Mouse (Mus musculus): ENCODE measurements around the gene Ccdc116. TPM values are rescaled to one million over a fixed set of nuclear protein-coding genes. Genes with fewer than 3 reads are reported as not detected.
"Not testable (repeated sequence)": the region's sequence is repeated elsewhere in the genome, so short reads cannot be mapped to it uniquely, and the experiment has no call there.

The Ccdc116 gene
- total RNA-seq (2021): 1 to 10 TPM; 1.9 to 2.7 TPM
- long read RNA-seq, full-length matches to known transcripts: 1 of 1 reads
- long read RNA-seq, partial matches to known transcripts: 0 of 1 reads
- long read RNA-seq, other reads (novel, unspliced or antisense): 0 of 1 reads

DNA sequence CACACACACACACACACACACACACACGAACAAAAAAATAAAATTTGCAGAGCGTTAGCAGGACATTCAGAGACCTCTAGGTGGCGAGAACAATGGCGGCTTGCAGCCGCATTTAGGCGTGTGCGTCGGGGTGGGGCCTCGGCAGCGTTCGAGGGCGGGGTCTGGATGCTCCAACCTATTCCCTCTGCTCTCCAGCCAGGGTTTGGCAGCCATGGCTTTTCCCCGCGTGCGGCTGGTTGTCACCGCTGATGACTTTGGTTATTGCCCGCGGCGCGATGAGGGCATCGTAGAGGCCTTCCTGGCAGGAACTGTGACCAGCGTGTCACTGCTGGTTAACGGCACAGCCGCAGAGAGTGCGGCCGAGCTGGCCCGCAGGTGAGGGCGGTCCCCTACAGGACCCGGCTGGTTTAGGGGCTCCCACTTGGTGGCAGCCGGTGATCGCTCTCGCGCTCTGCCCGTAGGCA, at the start of gene Ccdc116:
Gene Ccdc116 (minus strand): TSS at position 458 of the 464 bp plus-strand sequence.
- DNase-seq (ENCODE audit: low spot score in 2 of 2): peak; percentile 78 to 88

GRCm38 (mm10) chr16:17193823-17194222, 46.8 kb upstream of the Ccdc116 start:
- no peak for DNase-seq (ENCODE audit: low spot score in 2 of 2)

GRCm38 (mm10) chr16:17185475-17185874, 38.4 kb upstream of the Ccdc116 start:
- no peak for DNase-seq (ENCODE audit: low spot score in 2 of 2)

DNA sequence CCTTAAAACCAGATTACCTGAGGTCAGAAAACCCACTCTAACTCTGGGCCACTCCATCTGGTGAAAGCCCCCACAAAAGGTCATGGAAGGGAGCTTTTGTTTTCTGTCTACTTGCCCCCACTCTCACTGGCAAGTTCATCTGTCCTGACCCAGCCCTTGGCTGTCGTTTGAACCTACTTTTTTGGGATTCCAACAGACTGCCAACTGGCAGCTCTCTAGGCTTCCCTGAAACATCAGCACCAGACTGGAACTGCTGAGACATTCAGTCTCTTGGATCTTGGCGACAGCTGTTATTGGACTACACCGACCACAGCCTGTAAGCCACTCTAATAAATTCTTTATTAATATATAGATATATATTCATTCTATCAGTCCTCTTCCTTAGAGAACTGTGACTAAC, 36.0 kb upstream of the Ccdc116 start:
- DNase-seq (ENCODE audit: low spot score in 2 of 2): no peak

GRCm38 (mm10) chr16:17182136-17182535, 35.1 kb upstream of the Ccdc116 start:
- DNase-seq (ENCODE audit: low spot score in 2 of 2): no peak

DNA sequence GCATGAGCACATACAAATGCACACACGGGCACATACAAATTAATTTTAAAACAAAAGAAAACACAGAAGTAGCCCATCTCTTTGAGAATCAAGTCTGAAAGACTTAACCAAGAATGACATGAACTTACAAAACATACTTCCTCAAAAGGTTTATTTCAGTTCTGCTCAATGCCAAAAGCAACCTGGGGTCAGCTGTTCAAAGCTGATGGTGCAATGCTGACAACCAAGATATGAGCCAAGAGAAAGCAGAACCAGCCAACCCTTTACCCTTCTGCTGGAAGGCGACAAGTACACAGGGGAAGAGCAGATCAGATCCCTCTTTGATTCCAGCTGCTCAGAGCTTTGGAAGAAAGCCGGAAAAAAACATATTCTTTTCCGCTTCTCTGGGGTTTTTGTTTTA, 34.4 kb upstream of the Ccdc116 start:
- DNase-seq (ENCODE audit: low spot score in 2 of 2): no peak

DNA sequence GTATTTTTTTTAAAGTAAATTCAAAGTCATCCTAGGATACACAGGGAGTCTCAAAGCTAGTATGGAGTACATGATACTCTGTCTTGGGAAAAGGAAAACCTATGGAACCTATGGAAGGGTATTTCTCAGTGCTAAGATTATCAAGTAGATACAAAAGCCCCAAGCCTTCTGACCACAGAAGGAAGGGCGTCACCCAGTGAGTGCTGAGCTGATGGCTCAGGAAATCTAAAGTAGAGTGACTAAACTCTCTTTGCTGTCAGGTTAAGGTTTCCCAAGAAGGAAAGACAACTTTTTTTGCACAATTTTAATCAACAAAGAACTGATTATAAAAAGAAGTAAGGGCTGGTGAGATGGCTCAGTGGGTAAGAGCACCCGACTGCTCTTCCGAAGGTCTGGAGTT, 32.7 kb upstream of the Ccdc116 start:
- DNase-seq (ENCODE audit: low spot score in 2 of 2): no peak

DNA sequence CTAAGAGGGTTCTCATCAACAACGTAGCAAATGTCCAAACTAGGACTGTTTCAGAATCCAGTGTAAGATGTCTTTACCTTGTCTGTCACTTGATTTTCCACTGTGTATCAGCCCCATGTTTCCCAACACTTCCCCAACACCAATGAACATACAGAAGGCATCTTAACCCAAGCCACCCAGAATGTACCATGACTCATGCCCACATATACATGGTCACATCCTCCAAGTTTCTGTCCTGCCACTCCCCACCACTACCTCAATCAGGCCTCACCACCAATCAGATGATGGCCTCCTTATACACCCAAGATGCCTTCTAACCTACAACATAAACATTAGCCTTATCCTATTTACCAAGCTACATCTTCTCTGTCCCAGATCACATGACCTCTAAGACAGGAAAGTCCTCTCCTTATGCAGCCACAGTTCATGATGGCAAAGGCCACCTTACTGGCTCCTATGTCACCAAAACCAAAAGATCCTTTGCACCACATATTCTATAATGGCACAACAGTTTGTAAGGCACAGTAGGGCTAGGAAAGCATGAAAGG, 30.7 kb upstream of the Ccdc116 start:
- no peak for DNase-seq (ENCODE audit: low spot score in 2 of 2)

- no peak for DNase-seq (ENCODE audit: low spot score in 2 of 2)
Observed at GRCm38 (mm10) chr16:17175765-17176164, 28.7 kb upstream of the Ccdc116 start.

DNA sequence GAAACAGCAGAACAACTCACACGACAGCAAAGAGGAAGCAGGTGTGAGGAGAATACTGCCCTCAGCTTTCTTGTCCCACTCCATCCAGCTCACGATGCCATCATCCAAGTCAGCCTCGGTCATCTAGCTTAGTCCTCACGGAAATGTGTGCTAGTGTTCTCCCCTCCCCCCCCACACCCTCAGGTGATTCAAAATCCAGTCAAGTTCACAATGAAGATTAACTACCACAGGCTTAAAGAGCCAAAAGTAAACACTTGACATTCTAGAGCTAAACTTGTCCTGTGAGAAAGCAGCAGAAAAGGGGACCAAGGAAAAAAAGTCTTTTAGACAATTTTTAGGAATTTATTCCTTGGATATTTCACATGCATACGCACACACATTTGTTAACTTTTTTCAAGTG, 21.0 kb upstream of the Ccdc116 start:
- DNase-seq (ENCODE audit: low spot score in 2 of 2): no peak

- DNase-seq (ENCODE audit: low spot score in 2 of 2): no peak
Observed at GRCm38 (mm10) chr16:17167179-17167578, 20.1 kb upstream of the Ccdc116 start.

DNA sequence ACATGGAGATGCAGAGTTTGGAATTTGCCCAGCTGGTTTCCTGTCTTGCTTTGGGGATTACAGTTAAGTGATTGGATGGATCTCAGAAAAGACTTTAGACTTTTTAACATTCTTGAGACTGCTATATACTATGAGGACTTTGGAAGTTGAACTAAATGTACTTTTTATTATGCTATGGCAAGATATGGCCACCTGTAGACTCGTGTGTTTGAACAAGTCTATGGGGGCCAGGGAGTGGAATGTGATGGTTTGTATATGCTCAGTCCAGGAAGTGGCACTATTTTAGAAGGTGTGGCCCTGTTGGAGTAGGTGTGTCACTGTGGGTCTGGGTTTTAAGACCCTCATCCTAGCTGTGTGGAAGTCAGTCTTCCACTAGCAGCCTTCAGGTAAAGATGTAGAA, 18.4 kb upstream of the Ccdc116 start:
- DNase-seq (ENCODE audit: low spot score in 2 of 2): not testable (repeated sequence)

GRCm38 (mm10) chr16:17154346-17154745, 7.3 kb upstream of the Ccdc116 start:
- DNase-seq (ENCODE audit: low spot score in 2 of 2): no peak

GRCm38 (mm10) chr16:17151874-17152273, 4.8 kb upstream of the Ccdc116 start:
- no peak for DNase-seq (ENCODE audit: low spot score in 2 of 2)

DNA sequence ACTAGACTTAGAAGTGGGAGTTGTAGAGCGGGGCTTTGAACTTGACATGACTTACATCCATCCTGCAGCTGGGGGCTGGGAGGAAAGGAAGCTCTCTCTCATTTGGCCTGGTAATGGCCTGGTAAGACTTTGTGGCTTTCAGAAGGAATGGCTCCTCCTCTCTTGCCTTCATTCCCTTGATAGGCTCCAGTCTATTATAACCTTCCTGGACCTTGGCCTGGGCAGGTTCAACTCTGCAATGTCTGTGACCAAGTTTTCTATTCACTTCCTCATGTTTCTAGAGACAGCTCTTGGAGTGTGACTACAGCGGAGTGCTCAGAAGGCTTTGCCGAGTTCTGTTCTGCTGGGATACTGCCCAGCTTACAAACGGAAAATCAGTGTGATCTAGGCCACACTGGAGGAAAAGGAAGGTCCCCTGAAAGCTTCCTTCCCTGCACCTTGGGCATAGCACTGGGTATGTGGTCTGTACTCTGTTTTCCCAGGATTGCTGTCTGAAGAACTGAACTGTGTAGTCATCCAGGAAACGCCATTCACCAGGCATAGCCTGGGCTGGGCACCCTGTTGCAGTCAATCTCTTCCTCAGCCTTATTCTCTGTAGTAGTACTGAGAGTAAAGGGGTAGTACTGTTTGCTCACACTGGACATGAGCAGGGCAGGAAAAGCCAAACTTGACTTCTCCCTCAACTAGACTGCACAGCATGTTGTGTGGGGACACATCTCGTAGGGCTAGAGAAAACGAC, 3.7 kb upstream of the Ccdc116 start:
- DNase-seq (ENCODE audit: low spot score in 2 of 2): no peak

- DNase-seq (ENCODE audit: low spot score in 2 of 2): no peak
Observed at GRCm38 (mm10) chr16:17148084-17148483, 1.1 kb upstream of the Ccdc116 start.

DNA sequence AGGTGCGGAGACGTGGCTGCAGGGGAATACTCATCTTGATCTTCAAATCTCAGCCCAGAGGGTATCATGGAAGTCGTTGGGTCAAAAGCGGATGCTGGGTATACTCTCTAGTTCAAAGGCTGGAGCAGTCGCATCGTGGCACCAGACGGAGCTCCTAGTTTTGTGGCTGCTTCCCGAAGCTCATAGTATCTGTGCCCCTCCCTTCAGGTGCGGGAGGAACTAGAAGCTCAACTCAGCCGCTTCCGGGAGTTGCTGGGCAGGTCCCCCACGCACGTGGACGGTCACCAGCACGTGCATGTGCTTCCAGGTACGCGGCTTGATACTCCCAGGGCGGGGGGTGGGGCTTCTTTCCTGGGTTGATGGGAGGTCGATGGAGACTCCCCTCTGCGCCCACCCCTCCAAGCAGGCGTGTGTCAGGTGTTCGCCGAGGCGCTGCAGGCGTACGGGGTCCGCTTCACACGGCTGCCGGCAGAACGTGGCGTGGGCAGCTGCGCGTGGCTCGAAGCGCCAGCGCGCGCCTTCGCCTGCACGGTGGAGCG, 431 bp upstream of the Ccdc116 start:
- peak in 1 of 2 experiments; percentile 29 for DNase-seq (ENCODE audit: low spot score in 2 of 2)

DNA sequence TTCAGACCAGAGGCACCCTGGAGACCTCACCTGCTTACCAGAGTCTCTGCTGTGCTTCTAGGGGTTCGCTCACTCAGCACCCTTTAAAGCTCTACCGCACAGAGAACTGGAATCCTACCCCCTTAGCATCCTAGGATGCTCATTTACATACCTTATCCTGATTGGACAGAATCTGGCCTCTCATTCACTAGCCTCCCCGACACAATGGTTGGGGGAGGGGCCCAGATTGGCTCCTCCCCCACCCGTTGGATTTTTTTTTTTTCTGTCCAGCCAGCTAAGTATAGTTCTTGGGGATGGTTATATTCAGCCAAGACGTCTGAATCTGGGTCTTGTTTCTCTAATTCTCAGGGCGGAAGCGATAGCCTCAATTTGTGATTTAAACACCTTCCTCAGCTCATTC, 2.7 kb downstream of the Ccdc116 start, which contains the start of gene Ydjc:
Gene Ydjc (plus strand): TSS at position 283 of the 400 bp plus-strand sequence.
- no peak for DNase-seq (ENCODE audit: low spot score in 2 of 2)

DNA sequence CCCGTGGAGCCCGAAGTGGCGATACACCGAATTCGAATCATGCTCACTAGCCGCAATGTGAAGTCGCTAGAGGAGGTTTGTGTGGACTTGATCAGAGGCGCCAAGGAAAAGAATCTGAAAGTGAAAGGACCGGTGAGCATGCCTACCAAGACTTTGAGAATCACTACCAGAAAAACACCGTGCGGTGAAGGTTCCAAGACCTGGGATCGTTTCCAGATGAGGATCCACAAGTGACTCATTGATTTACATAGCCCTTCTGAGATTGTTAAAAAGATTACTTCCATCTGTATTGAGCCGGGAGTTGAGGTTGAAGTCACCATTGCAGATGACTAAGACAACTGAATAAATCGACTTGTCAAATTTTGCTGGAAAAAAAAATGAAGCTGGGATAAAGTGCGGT, 9.7 kb downstream of the Ccdc116 start:
- DNase-seq (ENCODE audit: low spot score in 2 of 2): no peak

GRCm38 (mm10) chr16:17132906-17133200, 14.2 kb downstream of the Ccdc116 start:
- DNase-seq (ENCODE audit: low spot score in 2 of 2): no peak

DNA sequence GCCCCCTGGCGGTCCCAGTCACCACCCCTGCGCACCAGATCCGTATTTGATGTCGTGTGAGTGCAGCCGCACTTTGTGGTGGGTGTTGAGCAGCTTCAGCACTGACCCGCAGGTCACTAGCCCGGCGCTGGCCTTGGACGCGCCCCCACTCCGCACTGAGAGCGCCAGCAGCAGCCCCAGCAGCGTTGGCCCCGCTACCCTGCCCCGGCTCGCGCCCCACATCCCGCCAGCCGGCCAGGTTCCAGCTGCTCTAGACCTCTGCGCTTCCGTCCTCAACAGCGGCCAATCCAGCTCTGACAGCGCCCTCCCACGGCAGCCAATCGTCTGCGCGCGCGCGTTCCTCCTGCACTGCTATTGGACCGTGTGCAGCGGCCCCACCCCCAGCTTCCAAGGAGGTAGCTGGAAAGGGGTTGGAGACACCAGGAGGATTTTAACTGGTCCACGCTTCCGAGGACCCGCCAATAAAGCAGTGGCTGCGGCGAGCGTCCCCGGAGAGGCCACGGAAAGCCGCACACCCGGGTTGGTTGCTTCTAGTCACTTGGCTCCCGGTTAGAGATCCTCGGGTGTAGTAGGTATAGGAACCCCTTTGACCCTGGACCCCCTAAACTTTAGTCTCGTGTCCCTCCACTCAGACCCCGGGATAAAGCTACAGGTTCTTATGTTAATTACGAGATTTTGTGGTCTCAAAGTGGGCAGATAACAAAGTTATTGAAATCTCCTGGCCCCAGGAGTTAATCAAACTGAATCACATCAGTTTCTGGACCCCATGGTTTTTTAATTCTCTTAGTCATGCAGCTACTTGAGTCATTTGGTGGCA, 14.7 kb downstream of the Ccdc116 start, which contains the start of gene Sdf2l1:
Gene Sdf2l1 (minus strand): TSS at position 295 of the 817 bp plus-strand sequence.
- peak; percentile 96 to 99 for DNase-seq (ENCODE audit: low spot score in 2 of 2)
